Mouse (Mus musculus): ENCODE data around the gene 1110008L16Rik.
A peak's percentile ranks its signal among the peaks of the same experiment; 100 is the strongest.
"Not testable (repeated sequence)": the region's sequence is repeated elsewhere in the genome, so short reads cannot be mapped to it uniquely, and the experiment has no call there.

Gene 1110008L16Rik

GRCm38 (mm10) chr12:55343045-55343444 is 43.7 kb downstream of the 1110008L16Rik start:
- DNase-seq (ENCODE audit: low spot score in 2 of 2), result not testable (repeated sequence)

GRCm38 (mm10) chr12:55343998-55344397 is 44.6 kb downstream of the 1110008L16Rik start:
- no peak for DNase-seq (ENCODE audit: low spot score in 2 of 2)

DNA sequence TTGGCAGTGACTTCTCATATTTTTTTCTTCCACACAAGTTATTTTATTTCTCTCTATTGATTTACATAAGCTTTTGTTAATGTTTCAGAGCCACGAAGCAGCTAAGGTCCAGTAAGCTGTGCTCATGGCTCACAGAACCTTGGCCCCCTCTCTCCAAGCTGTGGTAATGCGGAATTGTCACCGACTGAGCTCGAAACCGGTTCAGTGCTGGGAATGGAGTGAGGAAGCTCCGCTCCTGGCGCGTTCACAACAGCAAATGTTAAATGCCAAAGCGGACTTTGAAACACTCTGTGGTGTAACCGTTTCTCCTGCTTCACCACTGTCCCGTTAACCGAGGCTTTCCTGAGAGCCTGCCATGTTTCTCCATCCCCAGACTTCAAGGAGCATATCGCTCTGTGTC is 45.2 kb downstream of the 1110008L16Rik start:
- DNase-seq (ENCODE audit: low spot score in 2 of 2), result no peak

DNA sequence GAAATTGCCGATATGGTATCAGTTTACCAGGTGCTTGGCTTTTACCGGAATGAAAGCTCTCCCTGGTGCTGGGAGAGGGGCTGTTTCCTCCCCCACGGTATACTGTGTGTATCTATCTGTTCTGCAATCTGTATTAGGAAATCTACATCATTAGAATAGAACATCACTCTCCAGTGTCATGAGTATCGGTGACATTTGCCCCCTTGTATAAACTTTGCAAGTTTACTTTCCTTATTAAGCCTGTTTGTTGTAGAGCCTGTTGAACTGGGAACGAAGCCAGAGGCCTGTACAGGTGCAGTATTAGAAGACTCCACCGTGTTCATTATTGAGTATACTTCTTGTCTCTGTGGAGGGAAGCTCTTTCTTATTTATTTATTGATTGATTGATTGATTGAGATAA is 54.0 kb downstream of the 1110008L16Rik start:
- no peak for DNase-seq (ENCODE audit: low spot score in 2 of 2)

DNA sequence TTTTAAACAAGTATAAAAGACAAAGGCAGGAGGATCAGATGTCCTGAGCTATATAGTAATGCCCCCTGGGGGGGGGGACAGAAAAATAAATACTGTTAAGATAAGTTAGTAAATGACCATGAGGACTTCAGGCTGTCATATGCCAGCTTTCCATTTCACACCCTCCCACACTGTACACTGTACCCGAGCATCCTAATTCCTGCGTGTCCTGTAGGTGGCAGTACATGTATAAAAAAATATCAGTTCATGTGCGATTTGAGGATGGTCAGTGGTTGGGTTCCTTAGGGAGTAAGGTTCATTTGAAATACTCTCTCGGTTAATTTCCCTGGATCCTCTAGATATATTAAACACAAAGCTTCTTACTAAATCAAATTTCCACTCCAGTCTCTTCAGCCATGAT is 55.5 kb downstream of the 1110008L16Rik start:
- peak; percentile 13 to 58 for DNase-seq (ENCODE audit: low spot score in 2 of 2)

DNA sequence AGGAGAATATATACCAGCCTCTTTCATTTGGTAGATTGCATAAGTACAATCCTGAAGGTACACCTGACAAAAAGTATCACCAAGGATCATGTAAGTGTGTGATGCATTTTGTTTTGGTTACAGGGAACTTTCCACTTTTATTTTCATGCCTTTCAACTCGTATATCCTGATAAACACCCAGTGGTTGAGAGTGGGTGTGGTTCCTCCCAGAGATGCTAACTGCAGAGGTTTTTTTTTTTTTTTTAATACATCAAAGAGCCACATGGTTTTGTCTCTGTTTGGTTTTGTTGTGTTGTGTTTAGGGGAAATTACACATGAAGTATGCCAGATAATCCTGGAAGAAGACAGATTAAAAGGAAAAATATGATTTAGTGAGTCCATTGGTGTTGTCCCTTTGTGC is 57.9 kb downstream of the 1110008L16Rik start:
- DNase-seq (ENCODE audit: low spot score in 2 of 2), result no peak

DNA sequence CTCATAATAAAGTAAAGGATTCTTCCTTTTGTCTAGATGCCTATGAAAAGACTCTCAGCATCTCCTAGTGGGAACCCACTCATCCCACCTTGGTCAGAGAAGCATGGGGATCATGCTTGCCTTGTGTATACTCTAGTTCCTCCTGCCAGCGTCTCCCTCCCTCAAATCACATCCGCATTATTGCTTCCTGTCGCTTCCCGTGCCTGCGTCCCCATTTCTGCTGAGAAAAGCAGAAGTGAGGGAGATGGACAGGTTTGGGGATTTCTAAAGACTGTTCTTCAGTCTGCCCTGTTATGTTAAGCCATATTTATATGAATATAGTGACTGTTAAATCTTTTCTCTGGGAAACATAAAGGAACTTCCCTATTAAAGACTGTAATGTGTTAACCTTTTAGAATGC is 61.6 kb downstream of the 1110008L16Rik start:
- peak in 1 of 2 experiments; percentile 13 for DNase-seq (ENCODE audit: low spot score in 2 of 2)

DNA sequence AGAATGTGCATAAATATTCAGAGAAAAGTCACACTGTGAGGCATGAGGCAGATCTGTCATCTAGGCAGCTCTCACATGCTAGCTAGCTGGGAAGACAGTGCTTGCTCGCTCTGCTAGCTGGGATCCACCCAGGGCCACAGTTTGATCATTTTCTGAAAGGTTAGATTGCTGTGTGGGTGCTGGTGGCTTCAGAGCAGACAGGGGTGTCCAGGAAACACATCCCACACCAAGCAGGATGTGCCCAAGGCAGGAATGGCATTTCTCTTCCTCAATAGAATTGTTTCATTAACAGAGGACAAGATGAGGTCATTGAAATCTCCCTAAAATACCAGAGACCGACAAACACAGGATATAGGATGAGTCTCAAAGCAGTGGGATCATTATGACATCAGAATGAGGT is 65.7 kb downstream of the 1110008L16Rik start:
- no peak for DNase-seq (ENCODE audit: low spot score in 2 of 2)

GRCm38 (mm10) chr12:55372424-55373055 is 73.2 kb downstream of the 1110008L16Rik start:
- DNase-seq (ENCODE audit: low spot score in 2 of 2), result no peak

GRCm38 (mm10) chr12:55376956-55377609 is 77.7 kb downstream of the 1110008L16Rik start:
- DNase-seq (ENCODE audit: low spot score in 2 of 2), result peak; percentile 19 to 50

GRCm38 (mm10) chr12:55377610-55377980 is 78.2 kb downstream of the 1110008L16Rik start:
- DNase-seq (ENCODE audit: low spot score in 2 of 2), result no peak

- no peak for DNase-seq (ENCODE audit: low spot score in 2 of 2)
Measured at GRCm38 (mm10) chr12:55384023-55384749, 84.8 kb downstream of the 1110008L16Rik start, which contains the start of gene Psma6. Gene Psma6, plus strand, starts transcription at chr12:55384222.

GRCm38 (mm10) chr12:55384826-55385225 is 85.4 kb downstream of the 1110008L16Rik start:
- DNase-seq (ENCODE audit: low spot score in 2 of 2), result no peak

DNA sequence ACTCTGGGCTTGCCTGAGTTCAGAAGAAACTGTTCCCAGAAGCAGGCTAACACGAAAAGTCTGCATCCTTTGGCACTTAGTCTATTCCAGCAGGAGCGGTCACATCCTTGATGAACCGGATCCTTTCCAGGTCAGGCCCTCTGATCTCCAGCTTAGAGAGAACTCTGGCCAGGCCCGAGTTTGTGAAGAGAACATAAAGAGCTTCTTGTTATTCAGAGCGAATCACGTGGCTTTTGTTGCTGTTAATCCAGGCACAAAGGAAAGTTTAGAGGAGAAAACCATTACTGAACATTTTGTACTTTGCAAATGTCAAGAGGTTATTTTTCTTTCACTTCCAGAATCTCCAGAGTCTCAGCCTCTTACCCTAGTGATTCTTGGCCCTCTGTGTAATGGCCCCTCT is 86.6 kb downstream of the 1110008L16Rik start:
- peak; percentile 49 to 82 for DNase-seq (ENCODE audit: low spot score in 2 of 2)

DNA sequence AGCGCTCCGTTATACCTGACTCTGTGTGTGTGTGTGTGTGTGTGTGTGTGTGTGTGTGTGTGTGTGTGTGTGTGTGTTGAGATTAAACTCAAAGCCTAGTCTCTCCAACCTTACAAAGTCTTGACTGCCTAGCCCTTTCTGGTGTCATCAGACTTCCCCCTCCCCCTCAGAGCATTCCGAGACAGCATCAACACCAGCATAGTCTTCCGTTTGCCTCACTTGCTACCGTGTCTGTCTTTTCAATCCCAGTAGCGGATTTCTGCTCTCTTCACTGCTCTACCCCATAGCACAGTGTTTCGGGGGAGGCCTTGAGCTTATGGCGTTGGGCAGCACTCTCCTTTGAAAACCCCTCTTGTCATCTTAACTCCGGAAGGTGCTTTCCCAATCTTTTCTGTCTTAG is 87.1 kb downstream of the 1110008L16Rik start:
- no peak for DNase-seq (ENCODE audit: low spot score in 2 of 2)

DNA sequence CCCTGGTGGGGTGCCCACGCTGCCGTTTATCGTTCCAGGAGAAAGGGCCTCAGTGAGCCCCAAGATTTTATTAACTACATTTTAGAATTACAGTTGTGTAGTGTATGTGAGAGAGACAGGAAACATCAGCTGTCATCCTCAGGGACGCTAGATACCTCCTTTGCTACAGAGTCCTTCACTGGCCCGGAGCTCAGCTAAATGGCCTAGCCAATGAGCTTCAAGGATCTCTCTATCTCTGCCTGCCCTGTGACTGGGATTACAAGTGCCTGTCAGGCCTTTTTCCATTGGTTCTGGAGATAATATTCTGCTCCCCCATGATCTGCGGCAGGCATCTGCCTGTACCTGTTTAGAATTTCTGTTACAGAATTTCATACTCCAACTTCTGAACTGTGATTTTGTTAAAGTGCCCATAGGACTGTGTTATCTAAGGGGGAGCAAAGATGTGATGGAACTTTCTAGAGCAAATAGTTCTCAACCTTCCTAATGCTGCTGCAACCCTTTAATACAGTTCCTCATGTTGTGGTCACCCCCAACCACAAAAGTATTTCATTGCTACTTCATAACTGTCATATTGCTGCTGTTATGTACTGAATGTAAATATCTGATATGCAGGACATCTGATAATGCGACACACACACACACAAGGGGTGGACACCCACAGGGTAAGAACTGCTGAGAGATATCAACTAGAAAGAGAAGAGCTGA is 87.9 kb downstream of the 1110008L16Rik start:
- no peak for DNase-seq (ENCODE audit: low spot score in 2 of 2)

- DNase-seq (ENCODE audit: low spot score in 2 of 2), result no peak
Measured at GRCm38 (mm10) chr12:55387788-55388465, 88.5 kb downstream of the 1110008L16Rik start.

GRCm38 (mm10) chr12:55388478-55388877 is 89.1 kb downstream of the 1110008L16Rik start:
- peak; percentile 19 to 38 for DNase-seq (ENCODE audit: low spot score in 2 of 2)

DNA sequence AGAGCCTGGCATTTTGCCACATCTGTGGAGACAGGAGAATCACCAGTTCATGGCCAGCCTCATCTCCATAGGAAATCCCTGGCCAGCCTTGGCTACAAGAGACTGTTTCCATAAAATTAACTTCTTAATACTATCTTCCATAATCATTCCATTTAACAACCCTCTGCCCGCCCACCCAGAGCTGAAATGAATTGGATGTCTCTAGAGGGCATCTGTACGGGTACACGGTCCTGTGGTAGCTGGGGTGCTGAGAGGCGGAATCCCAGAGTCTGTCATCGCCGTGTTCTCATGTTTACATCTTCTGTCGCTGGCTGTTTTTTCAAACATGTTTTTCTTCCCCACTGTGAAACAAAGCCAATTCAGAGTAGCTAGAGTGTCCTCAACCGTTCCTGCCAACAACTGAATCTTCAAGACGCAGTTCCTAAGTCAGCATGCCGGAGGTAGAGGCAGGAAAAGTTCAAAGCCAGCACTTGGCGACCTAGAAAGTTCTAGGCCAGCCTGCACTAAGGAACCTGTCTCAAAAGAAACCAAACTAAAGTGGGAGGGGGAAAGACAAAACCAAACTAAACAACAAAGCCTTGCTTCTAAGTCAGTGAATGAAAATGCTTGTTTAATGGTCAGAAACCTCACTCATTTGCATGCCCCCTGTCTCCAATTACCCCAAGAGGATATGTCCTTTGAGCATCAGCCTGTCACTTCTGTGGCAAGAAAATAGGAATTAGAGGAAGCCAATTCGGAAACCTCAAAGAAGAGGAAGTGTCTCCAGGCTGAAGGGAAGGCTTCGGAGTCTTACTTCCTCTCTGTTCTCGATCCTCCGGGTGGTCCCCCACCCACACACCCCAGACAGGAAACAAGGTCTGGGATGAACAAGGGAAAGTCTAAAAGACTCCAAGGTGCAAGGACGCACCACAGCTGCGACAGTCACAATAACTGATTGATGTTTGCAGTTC is 90.0 kb downstream of the 1110008L16Rik start:
- DNase-seq (ENCODE audit: low spot score in 2 of 2), result peak; percentile 34 to 47

GRCm38 (mm10) chr12:55392120-55392519 is 92.7 kb downstream of the 1110008L16Rik start:
- no peak for DNase-seq (ENCODE audit: low spot score in 2 of 2)

All from heart, adult 9 months (tissue).